Mouse (Mus musculus) lung, postnatal 0 days (tissue): ENCODE results near the gene Gm10639.

ENCODE experiments used
- CTCF ChIP-seq: IDR thresholded peaks from 2 replicates; pipeline ENCODE4 v1.5.1; 2016; ENCODE audit warnings: antibody characterized with exemption, mild to moderate bottlenecking
- EP300 ChIP-seq: IDR thresholded peaks from 2 replicates; pipeline ENCODE4 v1.6.1; 2016; ENCODE audit warnings: antibody characterized with exemption, mild to moderate bottlenecking, control low read depth

GRCm38 (mm10) chr9:78351504-78352220, 61.9 kb downstream of the Gm10639 start:
- TF ChIP-seq CTCF (no peak), EP300 (no peak)
